In genomic region chr9:91353551-91354433, GRCm38 (mm10) we compare ENCODE assay signal across 16 mouse cellular contexts. TPM values are rescaled to one million over a fixed set of nuclear protein-coding genes. Genes with fewer than 3 reads are reported as not detected.
DNase-seq lines count a peak whose midpoint lies in the region; ATAC-seq lines count a peak whose summit lies in the region.
"Had no signal": no experiment of that assay in that cellular context is flagged by ENCODE, and none has a peak within 500 bp of the region (broad histone marks: within the 10 kb centered on the region; RNA-seq: fewer than 3 reads in every experiment).

No protein-coding gene starts in this region.

- H3K27ac ChIP-seq in forebrain, embryonic 13.5 days = peak overlapping the region; percentile 86
- peak overlapping the region; percentile 63 for H3K27ac ChIP-seq in midbrain, embryonic 11.5 days (ENCODE audit: low read depth, low read length)
- H3K27ac ChIP-seq: embryonic facial prominence, embryonic 13.5 days; heart, embryonic 13.5 days; kidney, postnatal 0 days; liver, embryonic 12.5 days had no signal

- no peaks in the 10 kb centered on the region for H3K9me3 ChIP-seq in forebrain, embryonic 13.5 days (replicated peaks)
- H3K9me3 ChIP-seq in midbrain, embryonic 11.5 days (ENCODE audit: control insufficient read depth, low read length) = no peaks in the 10 kb centered on the region
- H3K9me3 ChIP-seq: embryonic facial prominence, embryonic 13.5 days; heart, embryonic 13.5 days; liver, embryonic 12.5 days had no signal

- no peak for ATAC-seq in forebrain, embryonic 13.5 days
- peak; percentile 6; the same call in 1 of the 2 replicates for ATAC-seq in midbrain, embryonic 11.5 days (ENCODE audit: low FRiP score)
- ATAC-seq in frontal cortex, adult (ENCODE audit: low TSS enrichment) = no peak
- ATAC-seq: liver, embryonic 12.5 days had no signal

- H3K27me3 ChIP-seq in forebrain, embryonic 13.5 days = peaks cover 85% of the 10 kb centered on the region
- peaks cover 73% of the 10 kb centered on the region for H3K27me3 ChIP-seq in midbrain, embryonic 11.5 days (ENCODE audit: control insufficient read depth, insufficient read depth, low read length)

- peak; percentile 18 for DNase-seq in R1 (ENCODE audit: low read depth, low spot score)
- DNase-seq in cerebellum, adult 9-10 months = peak; percentile 72
- peak; percentile 96 for DNase-seq in midbrain, embryonic 11.5 days (ENCODE audit: low spot score, missing footprints)
- no peak for DNase-seq in spleen, postnatal 14 days (ENCODE audit: low spot score in 2 of 2)
- DNase-seq in adrenal gland, adult 2 months = no peak
- DNase-seq in frontal cortex, adult 2 months (ENCODE audit: extremely low spot score in 1 of 2, low spot score in 1 of 2) = no peak
- DNase-seq: adrenal gland, adult 8-10 months had no signal

- no peaks in the 10 kb centered on the region for H3K36me3 ChIP-seq in forebrain, embryonic 13.5 days (ENCODE audit: poor library complexity, severe bottlenecking)
- no peaks in the 10 kb centered on the region for H3K36me3 ChIP-seq in midbrain, embryonic 11.5 days (ENCODE audit: control insufficient read depth, insufficient read depth, low read length)
- H3K36me3 ChIP-seq: embryonic facial prominence, embryonic 13.5 days; heart, embryonic 13.5 days; liver, embryonic 12.5 days had no signal

- 9% methylated on average over 37 of the region's 37 CpGs for WGBS in forebrain, embryonic 13.5 days
- WGBS in midbrain, embryonic 11.5 days = 3% methylated on average over 37 of the region's 37 CpGs

- H3K4me1 ChIP-seq in forebrain, embryonic 13.5 days = peaks cover 16% of the 10 kb centered on the region
- peaks cover 15% of the 10 kb centered on the region for H3K4me1 ChIP-seq in midbrain, embryonic 11.5 days (ENCODE audit: control insufficient read depth, insufficient read depth, low read length)
- H3K4me1 ChIP-seq: embryonic facial prominence, embryonic 13.5 days; liver, embryonic 12.5 days had no signal

- peak overlapping the region; percentile 55 for H3K9ac ChIP-seq in forebrain, embryonic 13.5 days
- peak overlapping the region; percentile 64 for H3K9ac ChIP-seq in midbrain, embryonic 11.5 days (ENCODE audit: low read length)
- H3K9ac ChIP-seq: embryonic facial prominence, embryonic 13.5 days; heart, embryonic 13.5 days; liver, embryonic 12.5 days had no signal

- peak overlapping the region; percentile 59 for H3K4me2 ChIP-seq in forebrain, embryonic 13.5 days
- H3K4me2 ChIP-seq in midbrain, embryonic 11.5 days = peak overlapping the region; percentile 54
- H3K4me2 ChIP-seq: embryonic facial prominence, embryonic 13.5 days; heart, embryonic 13.5 days; liver, embryonic 12.5 days had no signal

- peak overlapping the region; percentile 27 for H3K4me3 ChIP-seq in forebrain, embryonic 13.5 days
- H3K4me3 ChIP-seq in midbrain, embryonic 11.5 days (ENCODE audit: low read depth, low read length) = peak overlapping the region; percentile 27
- H3K4me3 ChIP-seq: embryonic facial prominence, embryonic 13.5 days; heart, embryonic 13.5 days; liver, embryonic 12.5 days had no signal

RNA-seq across cellular contexts. Expression of gene Zic4, which starts 8.4 kb away (rescaled TPM):
- 48.4 and 62.0 TPM in 2 replicates for polyA plus RNA-seq in forebrain, embryonic 13.5 days (2015; fragmentation: Nextera tagmentation; extraction: Ambion mirVana)
- polyA plus RNA-seq in midbrain, embryonic 11.5 days (2014; fragmentation: Nextera tagmentation; extraction: Ambion mirVana) = 41.7 and 42.5 TPM in 2 replicates
- not detected for total RNA-seq in adrenal gland, adult 2 months (2021)
- not detected in 2 replicates for polyA plus RNA-seq in adrenal gland, adult 2 months (2012; rRNA removed)
- 9.9 and 10.3 TPM in 2 replicates for polyA plus RNA-seq in frontal cortex, adult 2 months (2012; rRNA removed)
- total RNA-seq: adrenal gland, adult 8-10 months; megakaryocyte-erythroid progenitor cell, adult 5-6 weeks had no signal
- polyA plus RNA-seq: heart, embryonic 13.5 days; kidney, postnatal 0 days; liver, embryonic 12.5 days; small intestine, adult 2 months; urinary bladder, adult 2 months had no signal

RNA-seq across cellular contexts. Expression of gene Zic1, which starts 11.8 kb away (rescaled TPM):
- polyA plus RNA-seq in forebrain, embryonic 13.5 days (2015; fragmentation: Nextera tagmentation; extraction: Ambion mirVana) = 10.8 and 15.1 TPM in 2 replicates
- polyA plus RNA-seq in midbrain, embryonic 11.5 days (2014; fragmentation: Nextera tagmentation; extraction: Ambion mirVana) = 13.7 and 14.8 TPM in 2 replicates
- total RNA-seq in adrenal gland, adult 2 months (2021) = not detected
- 0.08 TPM in 1 of 2 replicates, not detected in the other for polyA plus RNA-seq in adrenal gland, adult 2 months (2012; rRNA removed)
- polyA plus RNA-seq in frontal cortex, adult 2 months (2012; rRNA removed) = 113 and 143 TPM in 2 replicates
- total RNA-seq: megakaryocyte-erythroid progenitor cell, adult 5-6 weeks had no signal
- polyA plus RNA-seq: heart, embryonic 13.5 days; kidney, postnatal 0 days; liver, embryonic 12.5 days; small intestine, adult 2 months had no signal

Comparison
In these comparisons a context has a peak if more than half of its experiments do, and no peak if none do; other contexts are left out.
1. DNase-seq: peak in R1 (single experiment), cerebellum, adult 9-10 months (single experiment) and midbrain, embryonic 11.5 days (single experiment); none in spleen, postnatal 14 days (0 of 2), adrenal gland, adult 2 months (single experiment) and frontal cortex, adult 2 months (0 of 2).
2. RNA of gene Zic4, which starts 8.4 kb away (polyA plus RNA-seq): 48.4 to 62.0 TPM in forebrain, embryonic 13.5 days, 41.7 to 42.5 TPM in midbrain, embryonic 11.5 days and 9.9 to 10.3 TPM in frontal cortex, adult 2 months; not detected in adrenal gland, adult 2 months; every median in the first group is over 10 times any median in the second.
3. RNA of gene Zic1, which starts 11.8 kb away (polyA plus RNA-seq): 113 to 143 TPM in frontal cortex, adult 2 months, 10.8 to 15.1 TPM in forebrain, embryonic 13.5 days and 13.7 to 14.8 TPM in midbrain, embryonic 11.5 days; 0.08 TPM in adrenal gland, adult 2 months; every median in the first group is over 10 times any median in the second.